Mouse (Mus musculus): ENCODE measurements around the gene Ostf1.

DNA sequence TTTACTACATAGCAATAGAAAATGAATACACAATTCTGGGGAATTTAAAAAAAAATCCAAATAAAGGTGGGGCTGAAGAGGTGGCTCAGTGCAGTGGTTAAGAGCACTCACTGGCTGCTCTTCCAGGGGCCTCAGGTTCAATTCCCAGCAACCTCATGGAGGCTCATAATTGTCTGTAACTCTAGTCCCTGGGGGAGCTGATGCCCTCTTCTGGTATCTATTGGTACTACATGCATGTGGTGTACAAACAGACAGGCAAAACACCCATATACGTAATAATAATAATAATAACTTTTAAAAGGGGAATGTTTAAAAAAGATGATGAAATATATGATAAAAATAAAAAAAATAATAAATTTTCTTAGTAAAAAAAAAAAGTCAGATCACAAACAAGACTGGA, 43.4 kb downstream of the Ostf1 start:
- TF ChIP-seq POLR2A (IDR thresholded peaks at IDR 0.05; ENCODE audit: extremely low read depth, insufficient read depth, low read length): no peak
- TF ChIP-seq CTCF (IDR thresholded peaks at IDR 0.05; ENCODE audit: low read depth, low read length): peak; percentile 39; the same call in 1 of the 2 replicates

Data from liver, adult 2 months (tissue).